Mouse (Mus musculus): Measurements from ENCODE around the gene Shprh.
"Not testable (repeated sequence)": the region's sequence is repeated elsewhere in the genome, so short reads cannot be mapped to it uniquely, and the experiment has no call there.

The Shprh gene

DNA sequence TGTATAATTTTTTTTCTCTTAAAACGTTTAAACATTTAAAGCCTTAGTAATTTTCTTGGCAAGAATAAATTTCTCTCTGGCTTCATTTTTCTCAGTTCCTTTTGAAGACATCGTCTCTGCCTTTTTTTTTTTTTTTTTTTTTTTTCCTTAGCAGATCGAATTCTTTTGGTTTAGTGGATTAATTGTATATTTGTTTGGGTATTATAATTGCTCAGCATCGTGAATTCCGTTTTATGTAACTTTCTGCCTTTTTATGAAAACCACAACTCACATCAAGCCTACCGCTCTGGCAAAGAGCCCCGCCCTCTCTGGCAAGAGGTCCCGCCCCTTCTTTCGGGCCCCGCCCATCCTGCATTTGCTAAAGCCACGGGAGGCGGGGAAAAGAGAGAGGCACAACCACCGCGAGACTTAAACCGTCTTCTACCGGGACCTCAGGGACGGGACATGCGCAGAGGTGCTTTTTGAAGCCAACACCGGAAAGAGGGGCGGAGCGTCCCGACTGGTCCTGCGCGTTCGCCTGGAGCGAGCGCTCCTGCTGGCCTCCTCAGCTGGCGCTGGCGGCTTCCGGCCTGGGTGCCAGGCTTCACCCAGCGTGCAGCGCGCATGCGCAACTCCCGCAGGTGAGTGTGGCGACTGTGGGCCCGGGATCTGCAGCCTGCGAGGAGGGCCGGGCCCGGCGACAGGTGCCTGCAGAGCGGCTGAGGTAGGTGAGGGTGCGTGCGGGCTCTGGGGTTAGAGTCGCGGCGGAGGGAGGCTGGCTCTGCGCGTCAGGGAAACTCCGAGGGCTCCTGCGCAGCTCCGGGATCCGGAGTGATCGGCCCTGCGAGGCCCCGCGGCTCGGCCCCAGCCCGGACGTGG lies at the start of gene Shprh:
Gene Shprh (plus strand): TSS at position 544 of the 858 bp plus-strand sequence.
- peak; percentile 93 to 96 for DNase-seq (ENCODE audit: low read depth in 1 of 2, low spot score in 2 of 2)

DNA sequence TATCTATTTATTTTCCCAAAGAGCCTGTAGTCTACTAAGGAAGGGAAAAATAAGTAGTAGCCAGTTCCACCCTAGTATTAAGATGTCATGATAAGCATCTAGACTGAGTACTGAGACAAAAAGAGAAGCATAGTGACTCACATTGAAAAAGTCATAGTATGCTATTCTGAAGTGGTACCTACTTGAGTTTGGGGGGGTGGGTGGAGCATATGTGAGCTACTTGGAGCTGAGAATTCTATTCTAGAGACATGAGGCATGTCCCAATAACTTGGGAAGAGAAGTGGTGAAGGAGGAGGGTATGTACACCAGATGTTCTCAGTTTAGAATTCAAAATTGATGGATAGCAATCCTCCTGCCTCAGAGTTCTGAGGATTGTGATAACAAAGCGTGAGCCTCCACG lies 27.4 kb upstream of the Shprh start:
- no peak for DNase-seq (ENCODE audit: low read depth in 1 of 2, low spot score in 2 of 2)

- no peak for DNase-seq (ENCODE audit: low read depth in 1 of 2, low spot score in 2 of 2)
Measured at GRCm38 (mm10) chr10:11145580-11145979, 3.6 kb upstream of the Shprh start.

DNA sequence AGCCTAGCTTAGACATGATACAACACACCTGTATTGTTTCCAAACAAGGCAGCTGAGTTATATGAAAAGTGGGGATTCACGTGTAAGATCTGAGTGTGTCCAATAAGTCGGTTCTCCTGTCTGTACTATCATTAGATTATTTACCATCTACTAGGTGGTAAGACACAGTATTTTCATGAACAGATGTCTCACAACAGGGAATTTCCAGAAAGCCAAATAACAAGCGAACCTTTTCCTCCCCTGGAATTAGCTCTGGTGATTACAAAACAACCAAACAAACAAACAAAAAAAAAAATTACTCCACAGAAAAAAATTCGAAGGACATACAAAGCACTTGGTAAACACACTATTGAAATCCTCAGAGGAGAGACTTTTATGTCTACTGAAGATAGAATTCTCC lies 781 bp upstream of the Shprh start:
- DNase-seq (ENCODE audit: low read depth in 1 of 2, low spot score in 2 of 2) = no peak

GRCm38 (mm10) chr10:11149742-11150125 lies 507 bp downstream of the Shprh start:
- no peak for DNase-seq (ENCODE audit: low read depth in 1 of 2, low spot score in 2 of 2)

GRCm38 (mm10) chr10:11151644-11152043 lies 2.4 kb downstream of the Shprh start:
- DNase-seq (ENCODE audit: low read depth in 1 of 2, low spot score in 2 of 2) = no peak

DNA sequence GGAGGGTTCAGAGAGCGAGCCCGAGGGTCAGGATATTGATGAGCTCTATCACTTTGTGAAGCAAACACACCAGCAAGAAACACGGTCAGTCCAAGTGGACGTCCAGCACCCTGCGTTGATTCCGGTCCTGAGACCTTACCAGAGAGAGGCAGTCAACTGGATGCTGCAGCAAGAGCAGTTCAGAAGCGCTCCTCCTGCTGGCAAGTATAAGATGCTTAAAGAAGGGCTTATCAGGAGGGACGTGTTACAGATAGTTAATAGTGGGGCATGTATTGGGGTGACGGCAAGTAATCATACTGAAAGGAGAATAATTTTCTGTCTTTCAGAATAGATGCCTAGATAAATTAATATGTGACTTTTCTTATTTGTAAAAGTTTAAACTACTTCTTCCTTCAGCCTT lies 7.8 kb downstream of the Shprh start:
- DNase-seq (ENCODE audit: low read depth in 1 of 2, low spot score in 2 of 2) = no peak

GRCm38 (mm10) chr10:11164537-11164936 lies 15.3 kb downstream of the Shprh start:
- no peak for DNase-seq (ENCODE audit: low read depth in 1 of 2, low spot score in 2 of 2)

GRCm38 (mm10) chr10:11170252-11170651 lies 21.0 kb downstream of the Shprh start:
- no peak for DNase-seq (ENCODE audit: low read depth in 1 of 2, low spot score in 2 of 2)

DNA sequence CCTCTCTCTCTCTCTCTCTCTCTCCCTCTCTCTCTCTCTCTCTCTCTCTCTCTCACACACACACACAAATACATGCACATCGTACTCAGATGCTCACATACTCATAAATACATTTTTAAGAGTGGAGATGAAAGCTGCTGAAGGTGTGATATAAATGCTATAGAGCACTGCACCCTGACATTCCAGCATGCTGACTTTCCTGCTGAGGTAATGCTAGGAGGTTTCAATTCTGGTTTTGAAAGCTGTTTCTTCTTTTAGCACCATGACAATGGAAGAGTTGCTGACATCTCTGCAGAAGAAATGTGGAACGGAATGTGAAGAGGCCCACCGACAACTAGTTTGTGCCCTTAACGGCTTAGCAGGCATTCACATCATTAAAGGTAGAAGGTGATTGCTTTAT lies 22.4 kb downstream of the Shprh start:
- no peak for DNase-seq (ENCODE audit: low read depth in 1 of 2, low spot score in 2 of 2)

- DNase-seq (ENCODE audit: low read depth in 1 of 2, low spot score in 2 of 2) = no peak
Measured at GRCm38 (mm10) chr10:11172519-11172918, 23.3 kb downstream of the Shprh start.

GRCm38 (mm10) chr10:11175801-11176482 lies 26.7 kb downstream of the Shprh start:
- DNase-seq (ENCODE audit: low read depth in 1 of 2, low spot score in 2 of 2) = no peak

DNA sequence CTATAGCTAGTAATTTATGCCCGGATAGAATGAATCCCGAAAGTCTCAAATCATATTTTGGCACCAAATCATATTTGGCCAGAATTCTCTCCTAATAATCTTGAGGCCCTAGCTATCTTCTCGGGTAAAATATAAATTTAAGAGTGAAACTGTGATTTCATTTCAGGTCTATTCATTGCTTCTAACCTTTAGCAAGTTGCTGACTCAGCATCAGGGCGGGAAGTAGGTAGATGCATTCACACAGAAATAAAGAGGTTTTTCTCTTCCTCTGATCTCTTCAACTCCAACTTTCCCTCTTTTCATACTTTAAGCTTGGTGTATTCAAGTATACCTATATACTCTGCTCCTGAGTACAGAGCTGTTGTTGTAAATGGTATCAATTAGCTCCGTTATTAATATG lies 30.9 kb downstream of the Shprh start:
- no peak for DNase-seq (ENCODE audit: low read depth in 1 of 2, low spot score in 2 of 2)

DNA sequence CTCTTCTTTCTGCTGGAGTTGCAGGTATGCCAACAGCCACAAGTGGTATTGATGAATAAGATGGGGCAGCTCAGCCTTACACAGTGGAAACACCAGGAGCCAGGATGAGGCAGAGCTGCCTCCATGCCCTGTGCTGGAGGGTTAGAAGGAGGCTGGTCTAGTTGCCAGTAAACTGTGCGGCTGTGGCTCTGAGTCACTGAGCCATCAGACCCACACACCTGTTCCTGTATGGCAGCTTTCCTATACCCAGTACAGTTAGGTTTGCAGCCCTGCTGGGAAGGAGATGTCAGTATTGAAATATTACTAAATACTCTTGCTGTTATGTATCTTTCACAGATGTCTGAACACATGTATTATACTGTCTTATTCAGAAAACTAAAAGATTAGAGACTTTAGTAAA lies 48.1 kb downstream of the Shprh start:
- DNase-seq (ENCODE audit: low read depth in 1 of 2, low spot score in 2 of 2) = no peak

DNA sequence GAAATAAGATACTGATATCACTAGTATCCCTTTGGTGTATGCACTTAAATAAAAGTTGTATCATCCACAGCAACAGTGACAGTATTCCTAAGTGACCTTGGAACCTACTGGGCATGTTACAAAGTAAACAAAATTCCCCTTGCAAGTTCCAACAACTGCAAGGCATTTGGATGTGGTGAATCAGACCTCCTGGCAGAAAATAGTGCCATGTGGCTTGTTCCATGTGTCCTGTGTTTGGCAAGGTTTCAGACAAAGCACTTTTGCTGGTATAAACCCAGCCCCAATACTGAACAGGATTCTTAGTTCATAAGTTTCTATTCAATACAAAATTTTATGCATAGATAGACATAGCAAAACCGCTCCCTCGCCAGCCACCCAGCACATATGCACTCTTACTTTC lies 49.1 kb downstream of the Shprh start:
- DNase-seq (ENCODE audit: low read depth in 1 of 2, low spot score in 2 of 2) = no peak

- no peak for DNase-seq (ENCODE audit: low read depth in 1 of 2, low spot score in 2 of 2)
Measured at GRCm38 (mm10) chr10:11199980-11200379, 50.8 kb downstream of the Shprh start.

GRCm38 (mm10) chr10:11205883-11206282 lies 56.7 kb downstream of the Shprh start:
- DNase-seq (ENCODE audit: low read depth in 1 of 2, low spot score in 2 of 2) = not testable (repeated sequence)

- DNase-seq (ENCODE audit: low read depth in 1 of 2, low spot score in 2 of 2) = no peak
Measured at GRCm38 (mm10) chr10:11208670-11209069, 59.4 kb downstream of the Shprh start.

DNA sequence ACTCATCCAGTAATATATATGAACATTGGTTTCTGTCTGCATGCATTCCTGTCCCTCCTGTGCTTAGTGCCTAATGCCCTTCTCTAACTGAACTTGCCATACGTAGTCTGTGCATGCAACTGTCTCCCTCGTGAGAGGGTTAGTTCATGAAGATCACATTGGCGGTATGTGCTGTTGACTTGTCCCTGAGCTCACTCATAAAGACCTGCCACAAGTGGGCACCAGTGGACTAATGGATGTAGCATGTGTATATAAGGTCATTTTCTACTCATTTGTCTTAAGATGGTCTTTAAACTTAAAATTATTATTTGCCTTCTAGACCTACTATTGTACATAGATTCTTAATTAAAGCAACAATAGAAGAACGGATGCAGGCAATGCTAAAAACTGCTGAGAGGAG lies 62.8 kb downstream of the Shprh start:
- DNase-seq (ENCODE audit: low read depth in 1 of 2, low spot score in 2 of 2) = no peak

DNA sequence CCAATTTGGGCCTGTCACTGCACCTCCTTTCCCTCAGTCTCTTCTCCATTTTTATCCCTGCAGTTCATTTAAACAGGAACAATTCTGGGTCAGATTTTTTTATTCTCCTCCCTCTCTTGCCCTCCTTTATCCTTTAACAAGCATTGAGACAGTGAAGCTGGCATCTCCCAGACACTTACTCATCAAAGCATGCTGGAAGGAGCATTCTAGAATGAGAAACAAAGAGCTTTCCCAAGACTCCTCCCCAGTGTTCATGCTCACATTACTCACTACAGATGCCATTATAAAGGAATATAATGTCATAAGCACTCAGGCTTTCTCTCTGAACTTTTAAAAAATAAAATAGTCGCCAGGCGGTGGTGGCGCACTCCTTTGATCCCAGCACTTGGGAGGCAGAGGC lies 77.2 kb downstream of the Shprh start:
- no peak for DNase-seq (ENCODE audit: low read depth in 1 of 2, low spot score in 2 of 2)

DNA sequence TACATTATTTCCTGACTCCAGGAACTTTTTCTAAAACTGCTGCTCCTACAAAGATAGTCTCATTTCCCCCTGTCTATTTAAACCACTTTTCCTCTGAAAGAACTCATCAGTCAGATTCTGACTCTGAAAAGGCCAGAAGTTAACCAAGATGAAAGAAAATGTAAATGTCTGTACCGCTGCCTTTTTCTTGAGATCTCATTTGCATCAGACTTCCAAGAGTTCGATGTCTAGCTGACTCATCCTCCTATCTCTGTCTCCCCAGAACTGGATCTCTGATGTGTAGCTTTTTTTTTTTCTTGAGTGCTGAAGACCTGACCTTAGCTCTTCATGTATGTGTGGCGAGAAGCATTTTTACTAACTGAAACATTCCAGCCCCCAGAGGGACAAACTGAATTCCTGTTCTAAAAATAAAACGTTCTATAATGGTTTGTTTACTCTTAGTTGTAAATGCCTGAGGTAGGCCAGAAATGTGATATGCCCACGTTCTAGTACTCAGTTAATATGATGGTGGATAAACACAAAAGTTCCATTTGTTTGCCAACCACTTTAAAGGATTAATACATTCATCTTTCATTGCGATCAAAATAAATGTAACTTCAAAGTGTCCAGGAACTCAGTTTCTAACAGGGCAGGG lies 80.4 kb downstream of the Shprh start:
- DNase-seq (ENCODE audit: low read depth in 1 of 2, low spot score in 2 of 2) = no peak

DNA sequence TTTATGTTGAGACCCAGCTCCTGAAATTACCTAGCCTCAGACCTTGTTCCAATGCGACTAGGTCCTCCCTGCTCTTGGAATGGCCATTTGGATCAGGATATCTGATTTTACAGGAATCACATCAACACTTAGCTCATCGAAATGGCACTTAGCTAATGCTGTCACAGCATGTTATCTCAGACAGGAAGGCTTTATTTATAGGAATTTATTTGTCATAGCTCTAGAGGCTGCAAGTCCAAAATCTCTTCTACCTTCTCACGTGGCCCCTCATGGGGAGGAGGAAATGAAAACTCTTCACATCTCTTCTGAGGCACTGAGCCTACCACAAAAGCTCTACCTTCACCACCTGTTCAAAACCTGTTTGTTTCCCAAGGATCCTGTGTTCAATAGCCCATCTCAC lies 84.0 kb downstream of the Shprh start:
- no peak for DNase-seq (ENCODE audit: low read depth in 1 of 2, low spot score in 2 of 2)

Measured in monocyte, adult 2 months (primary cell).